Mouse (Mus musculus): Measurements from ENCODE around the gene Disp2.

Disp2 gene

DNA sequence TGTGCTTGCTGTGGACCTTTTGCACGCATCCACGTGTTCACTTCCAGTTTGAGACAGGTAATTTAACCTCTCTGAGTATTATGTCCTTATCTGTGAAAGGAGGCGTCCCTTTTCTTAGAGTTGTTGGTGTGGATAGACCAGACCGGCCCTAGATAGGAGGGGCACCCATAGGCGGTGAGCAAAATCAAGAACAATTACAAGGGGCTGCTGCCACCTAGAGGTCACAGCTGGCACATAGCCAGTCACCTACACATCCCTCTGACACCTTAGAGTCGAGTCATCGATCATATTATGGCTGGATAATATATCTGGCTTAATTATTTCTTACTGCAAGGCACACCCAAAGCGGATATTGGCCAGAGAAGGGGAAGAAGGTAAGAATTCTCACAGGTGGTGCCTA lies 19.7 kb upstream of the Disp2 start:
- DNase-seq (ENCODE audit: low read depth): peak; percentile 83

DNA sequence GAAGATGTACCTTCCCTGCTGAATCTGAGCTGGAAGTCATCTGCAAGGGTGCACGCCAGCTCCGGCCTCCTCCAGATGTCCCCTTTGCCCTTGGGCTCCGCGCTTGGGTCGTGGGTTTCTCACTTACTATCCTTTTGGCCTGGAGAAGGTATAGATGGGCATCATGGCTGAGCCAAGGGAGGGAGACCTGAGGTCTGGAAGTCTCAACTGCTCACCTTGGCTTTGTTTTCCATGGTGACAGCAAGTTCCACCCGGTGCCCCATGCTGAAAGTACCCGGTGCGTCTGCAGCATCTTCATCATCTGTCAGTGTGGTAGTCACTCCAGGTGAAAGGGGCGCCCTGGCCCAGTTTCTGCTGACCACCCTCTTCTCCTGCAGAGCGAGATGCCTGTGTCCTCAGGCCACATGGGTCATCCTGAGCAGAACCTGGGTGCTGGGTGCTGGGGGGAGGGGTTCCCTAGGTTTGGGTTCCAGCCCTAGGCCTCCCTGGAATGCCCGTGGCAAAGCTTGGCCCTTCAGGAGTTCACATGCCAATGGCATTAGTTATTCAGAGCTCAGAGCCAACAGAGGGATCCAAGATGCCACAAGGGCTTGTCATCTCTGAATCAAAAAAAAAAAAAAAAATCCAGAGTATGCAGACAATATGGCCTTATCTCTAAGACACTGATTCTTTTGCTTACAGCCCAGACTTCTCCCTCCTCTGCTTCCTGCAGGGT lies 19.1 kb upstream of the Disp2 start:
- DNase-seq (ENCODE audit: low read depth): no peak

DNA sequence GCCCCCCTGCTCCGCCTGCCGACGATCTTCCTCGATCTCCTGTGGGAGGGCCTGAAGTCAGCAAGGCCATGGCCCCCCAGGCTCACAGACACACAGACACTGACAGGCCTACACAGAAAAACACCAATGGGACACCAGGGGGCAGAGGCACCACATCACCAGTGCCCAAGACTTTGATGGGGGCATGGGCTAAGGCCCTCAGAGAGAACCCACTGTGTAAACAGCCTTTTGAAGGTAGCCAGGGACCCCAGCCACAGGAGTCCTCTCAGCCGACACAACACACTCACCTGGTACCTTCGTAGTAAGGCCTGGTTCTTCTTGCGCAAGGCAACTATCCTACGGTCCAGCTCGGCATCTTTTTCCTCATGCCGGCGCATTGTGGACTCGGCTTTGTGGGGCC lies 18.2 kb upstream of the Disp2 start:
- peak; percentile 30 for DNase-seq (ENCODE audit: low read depth)

DNA sequence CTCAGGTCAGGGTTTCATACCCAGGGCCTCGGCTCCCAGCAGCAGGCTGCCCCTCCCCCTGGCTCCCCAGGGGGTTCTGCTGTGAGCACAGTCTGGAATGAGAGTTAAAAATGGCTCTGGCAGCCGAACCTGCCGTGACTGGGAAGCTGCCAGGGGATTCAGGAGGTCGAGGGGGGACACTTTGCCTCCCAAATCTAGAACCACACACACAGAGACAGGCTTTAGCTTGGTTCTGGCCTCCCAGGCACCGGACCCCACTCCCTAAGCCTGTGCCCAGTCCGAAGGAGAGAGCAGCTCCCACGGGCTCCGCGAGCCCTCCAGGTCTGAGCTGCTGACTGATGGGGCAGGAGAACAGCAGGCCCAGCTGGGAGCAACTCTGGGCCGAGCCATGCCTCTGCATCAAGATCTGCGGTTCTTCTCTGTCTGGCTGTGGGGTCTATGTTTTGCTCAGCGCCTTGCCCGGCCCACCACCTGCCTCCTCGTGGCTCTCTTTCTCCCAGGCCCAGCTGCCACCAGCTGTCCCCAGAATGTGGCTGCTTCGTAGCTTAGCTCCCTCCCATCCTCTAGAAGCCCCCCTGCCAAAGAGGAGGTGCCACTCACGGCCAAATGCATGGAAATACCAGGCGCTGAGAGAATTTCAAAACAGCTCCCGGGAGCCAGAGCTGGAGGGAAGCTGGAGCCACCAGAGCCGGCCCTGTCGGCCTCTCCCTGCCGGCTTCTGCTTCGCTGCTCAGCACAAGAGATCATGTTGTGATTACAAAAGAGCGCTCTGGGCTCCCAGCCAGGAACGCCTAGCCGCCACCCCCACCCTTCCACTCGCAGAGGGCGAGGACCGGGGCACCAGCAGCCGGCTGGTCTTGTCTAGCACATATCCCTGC lies 17.4 kb upstream of the Disp2 start, which contains the start of gene Ccdc9b:
Ccdc9b (minus strand) TSS at position 756 of the 878 bp plus-strand sequence.
- DNase-seq (ENCODE audit: low read depth): peak; percentile 91

DNA sequence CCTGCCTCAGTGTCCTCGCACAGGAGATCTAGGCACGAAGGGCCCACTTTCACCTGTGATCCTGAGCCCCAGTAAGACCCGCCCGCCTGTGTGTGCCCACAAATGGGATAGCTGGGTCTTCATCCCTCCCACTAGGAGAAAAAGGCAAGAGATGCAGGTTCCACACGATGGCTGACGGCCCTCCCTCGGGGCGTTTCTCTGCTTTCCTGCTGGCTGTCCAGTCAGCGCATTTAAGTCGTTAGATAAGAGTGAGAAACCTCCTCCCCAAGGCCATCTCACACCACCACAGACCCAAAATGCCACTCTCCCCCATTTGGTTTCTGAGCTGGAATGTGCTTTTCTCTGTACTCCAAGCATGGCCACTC lies 16.8 kb upstream of the Disp2 start:
- peak; percentile 91 for DNase-seq (ENCODE audit: low read depth)

DNA sequence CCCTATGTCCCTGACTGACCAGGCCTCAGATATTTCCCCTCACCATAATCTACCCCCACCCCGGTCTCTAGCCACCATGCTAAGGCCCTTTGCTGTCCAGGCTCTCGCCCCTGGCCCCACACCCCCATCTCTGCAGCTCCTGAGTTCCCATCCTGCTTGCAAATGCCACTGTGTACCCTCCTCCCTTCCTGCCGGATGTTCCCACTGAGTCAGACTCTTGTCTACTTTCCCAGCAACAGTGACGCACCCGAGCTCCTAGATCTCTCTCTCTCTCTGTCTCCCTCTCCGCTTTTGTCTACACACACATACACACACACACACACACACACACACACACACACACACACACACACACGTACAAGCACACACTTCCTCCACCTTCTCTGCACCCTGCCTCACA lies 16.1 kb upstream of the Disp2 start:
- peak; percentile 79 for DNase-seq (ENCODE audit: low read depth)

DNA sequence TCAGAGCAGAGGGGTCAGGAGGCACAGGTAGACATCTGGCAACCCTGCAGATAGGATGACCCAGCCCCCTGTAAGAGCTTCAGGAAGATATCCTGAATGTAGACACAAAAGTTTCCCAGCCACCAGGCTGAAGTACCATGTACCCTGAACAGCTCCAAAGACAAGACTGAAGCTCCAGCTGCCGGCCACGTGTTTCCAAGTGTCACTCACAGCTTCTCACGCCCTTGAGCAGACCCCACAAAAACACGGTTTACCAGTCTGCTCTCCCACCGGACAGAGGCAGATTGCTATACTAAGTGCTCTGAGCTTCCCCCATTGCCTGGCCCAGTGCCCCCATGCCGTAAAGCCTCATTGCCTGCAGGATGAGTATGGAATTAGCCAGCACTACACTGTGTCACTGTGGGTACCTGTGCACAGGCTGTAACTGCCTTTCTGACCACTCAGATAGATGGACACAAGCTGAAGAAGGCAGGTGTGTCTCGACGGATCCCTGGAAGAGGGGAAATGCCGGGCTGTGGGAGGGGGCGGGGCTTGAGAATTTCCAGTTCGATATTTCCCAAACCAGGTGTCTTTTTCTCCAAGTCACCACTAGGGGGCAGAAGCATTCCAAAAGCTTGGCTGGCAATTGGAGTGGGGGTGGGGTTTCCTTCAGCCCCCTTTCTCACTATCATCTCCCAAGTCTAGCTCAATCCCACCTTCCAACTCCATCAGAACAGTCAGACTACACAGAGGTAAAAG lies 15.3 kb upstream of the Disp2 start:
- DNase-seq (ENCODE audit: low read depth): peak; percentile 49

DNA sequence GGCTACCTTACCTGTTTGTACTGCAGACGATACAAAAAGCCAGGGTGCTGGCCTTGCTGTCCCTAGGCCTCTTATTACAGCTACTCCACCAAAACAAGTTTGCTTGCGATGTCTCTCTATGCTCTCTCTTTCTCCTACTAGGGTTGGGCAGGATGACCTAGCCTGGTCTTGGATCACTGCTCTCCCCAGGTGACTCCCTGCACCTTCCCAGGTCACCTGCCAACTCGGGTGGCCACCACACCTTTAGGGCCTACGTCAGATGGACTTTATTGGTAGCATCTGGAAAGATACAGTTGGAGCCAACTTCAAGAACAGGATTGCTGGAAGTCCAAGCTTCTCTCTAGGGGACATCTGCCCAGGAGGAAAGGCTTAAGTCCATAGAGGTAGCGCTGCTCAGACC lies 14.6 kb upstream of the Disp2 start:
- no peak for DNase-seq (ENCODE audit: low read depth)

DNA sequence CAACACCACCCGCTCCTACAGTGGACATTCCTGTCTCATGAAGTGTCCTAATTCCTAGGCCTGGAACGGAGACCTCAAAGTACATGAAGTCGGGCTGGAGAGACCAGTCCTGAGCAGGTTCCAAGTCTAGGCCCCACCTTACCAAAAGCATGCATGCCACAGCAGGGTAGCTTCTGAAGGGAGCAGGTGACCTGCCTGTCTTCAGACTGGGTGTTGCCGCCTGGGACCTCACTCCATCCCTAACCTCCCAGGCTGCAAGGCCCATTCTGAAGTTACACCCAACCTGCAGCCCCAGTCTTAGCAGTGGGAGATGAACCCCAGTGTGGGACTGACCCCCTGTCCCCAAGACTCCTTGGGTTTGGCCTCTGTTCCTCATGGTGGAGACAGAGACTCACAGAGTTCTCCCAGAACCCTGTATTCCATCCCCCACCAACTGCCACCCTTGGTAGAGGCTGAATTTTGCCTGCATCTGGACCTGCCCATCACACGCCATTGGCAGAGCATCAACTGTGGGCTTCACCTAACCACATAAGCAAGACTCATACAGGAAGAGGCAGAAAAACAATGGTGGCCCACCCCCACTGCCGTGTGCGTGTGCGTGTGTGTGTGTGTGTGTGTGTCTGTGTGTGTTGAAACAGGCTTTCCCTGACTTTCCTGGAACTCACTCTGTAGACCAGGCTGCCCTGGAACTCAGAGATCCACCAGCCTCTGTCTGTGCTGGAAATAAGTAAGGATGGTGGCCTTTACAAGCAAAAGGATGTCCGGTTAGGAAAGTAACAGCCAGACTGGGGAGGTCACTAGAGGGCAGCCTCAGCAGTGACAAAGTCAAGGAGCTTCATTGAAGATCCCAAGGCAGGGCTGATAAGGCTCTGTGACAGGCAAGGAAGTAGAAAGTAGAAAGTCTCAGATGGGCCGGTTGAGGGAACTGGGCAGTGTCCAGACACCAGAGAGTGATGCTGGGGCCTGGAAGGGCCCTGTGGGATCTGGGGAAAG lies 13.2 kb upstream of the Disp2 start:
- DNase-seq (ENCODE audit: low read depth): peak; percentile 87

DNA sequence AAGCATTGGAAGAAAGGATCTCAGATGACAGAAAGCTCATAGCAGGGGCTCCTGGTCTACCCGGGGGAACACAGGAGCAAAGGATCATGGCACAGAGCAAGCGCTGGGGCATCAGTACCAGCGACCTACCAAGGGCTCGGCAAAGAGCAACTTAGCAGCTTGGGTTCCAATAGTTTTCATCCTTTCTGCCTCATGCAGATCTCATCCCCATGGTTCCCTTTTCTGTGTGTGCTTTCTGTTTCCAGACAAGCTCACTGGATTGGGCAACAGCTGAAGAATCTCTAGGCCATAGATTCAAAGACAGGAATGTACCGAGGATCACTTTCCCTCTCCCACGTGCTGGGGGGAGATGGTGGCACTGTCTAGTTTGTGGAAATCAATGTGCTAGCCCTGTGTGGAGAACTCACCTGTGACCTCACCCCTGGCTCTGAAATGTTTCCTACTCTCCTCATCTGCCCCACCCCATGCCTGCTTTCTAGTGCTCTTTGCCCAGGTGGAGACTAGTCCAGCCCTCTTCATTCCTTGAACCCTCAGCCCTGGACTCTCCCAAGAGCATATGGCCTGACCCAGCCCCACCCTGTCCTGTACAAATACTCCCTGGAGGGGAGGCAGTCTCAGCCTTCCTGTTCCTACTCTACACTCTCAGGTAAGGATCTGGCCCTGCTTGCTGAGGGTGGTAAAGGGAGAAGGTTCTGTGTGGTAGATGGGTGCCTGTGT lies 7.2 kb upstream of the Disp2 start, which contains the start of gene Phgr1:
Phgr1 (plus strand) TSS at position 612 of the 717 bp plus-strand sequence.
- no peak for DNase-seq (ENCODE audit: low read depth)

DNA sequence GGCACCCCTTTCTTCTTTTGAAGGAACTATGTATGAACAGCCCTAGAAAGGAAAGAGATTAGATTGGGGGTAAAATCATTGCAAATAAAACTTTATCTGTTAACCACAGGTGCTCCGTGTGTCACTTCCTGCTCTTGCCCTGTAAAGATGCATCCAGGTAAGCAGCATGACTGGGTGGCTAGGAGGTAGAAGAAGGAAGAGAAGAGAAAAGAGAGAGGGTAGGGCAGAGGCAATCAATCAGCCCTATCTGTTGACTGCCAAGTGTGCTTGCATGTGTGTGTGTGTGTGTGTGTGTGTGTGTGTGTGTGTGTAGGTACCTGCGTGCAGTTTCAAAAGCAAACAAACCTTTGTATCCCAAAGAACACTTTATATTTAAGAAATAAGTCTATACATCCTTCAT lies 5.0 kb upstream of the Disp2 start:
- no peak for DNase-seq (ENCODE audit: low read depth)

DNA sequence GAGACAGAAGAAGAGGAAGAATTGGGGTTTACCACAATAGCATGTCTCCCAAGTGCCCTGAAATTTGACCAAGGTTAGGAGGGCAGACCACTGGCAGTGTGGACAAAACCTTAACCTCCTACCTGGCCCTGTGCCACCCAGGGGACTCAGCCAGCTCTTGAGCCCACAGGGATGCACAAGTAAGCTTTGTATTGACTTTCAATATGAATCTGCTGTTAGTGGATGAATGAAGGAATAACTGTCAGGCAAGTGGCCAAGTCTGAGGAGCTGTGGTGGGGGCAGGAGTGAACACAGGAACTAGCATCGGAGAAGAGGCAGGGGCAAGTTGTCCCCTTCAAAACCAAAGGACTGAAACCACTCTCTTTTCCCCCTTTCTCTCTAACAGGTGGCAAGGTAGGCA lies 4.1 kb upstream of the Disp2 start:
- peak; percentile 49 for DNase-seq (ENCODE audit: low read depth)

DNA sequence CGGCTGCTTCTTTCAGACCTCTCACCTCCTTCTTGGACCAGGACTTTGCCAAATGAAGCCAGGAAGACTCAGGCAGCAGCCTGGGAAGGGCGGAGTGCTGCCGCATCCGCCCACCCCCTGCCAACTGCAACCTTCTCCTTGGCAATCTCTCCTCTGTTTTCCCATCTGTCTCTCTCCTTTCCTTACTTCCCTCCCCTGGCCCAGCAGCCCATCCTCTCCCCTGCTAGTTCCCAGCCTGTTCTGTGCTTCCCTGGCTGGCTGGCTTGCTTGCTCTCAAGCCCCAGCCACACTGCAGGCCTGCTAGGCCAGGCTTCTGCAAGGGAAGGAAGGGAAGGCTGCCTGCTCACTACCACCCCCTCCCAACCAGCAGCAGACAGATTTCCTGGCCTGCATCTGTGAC lies 3.7 kb upstream of the Disp2 start:
- DNase-seq (ENCODE audit: low read depth): no peak

DNA sequence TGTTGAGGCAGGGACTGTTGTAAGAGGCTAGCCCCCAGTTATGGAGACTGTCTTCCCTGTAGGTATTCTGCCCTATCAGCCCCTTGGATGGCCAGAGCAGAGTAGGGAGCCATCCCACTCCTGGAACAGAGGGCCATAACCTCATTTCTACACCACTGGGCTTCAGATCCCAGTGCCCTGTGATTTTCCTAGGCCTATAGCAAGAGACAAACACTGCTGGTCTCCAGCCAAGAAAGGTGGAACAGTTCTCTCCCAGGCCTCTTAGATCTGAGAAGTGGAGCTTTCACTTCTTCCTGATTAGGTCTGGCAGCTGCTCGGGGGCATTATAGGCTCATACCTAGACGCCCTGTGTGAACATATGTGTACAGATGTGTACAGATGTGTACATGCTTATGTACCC lies 3.2 kb upstream of the Disp2 start:
- DNase-seq (ENCODE audit: low read depth): no peak

DNA sequence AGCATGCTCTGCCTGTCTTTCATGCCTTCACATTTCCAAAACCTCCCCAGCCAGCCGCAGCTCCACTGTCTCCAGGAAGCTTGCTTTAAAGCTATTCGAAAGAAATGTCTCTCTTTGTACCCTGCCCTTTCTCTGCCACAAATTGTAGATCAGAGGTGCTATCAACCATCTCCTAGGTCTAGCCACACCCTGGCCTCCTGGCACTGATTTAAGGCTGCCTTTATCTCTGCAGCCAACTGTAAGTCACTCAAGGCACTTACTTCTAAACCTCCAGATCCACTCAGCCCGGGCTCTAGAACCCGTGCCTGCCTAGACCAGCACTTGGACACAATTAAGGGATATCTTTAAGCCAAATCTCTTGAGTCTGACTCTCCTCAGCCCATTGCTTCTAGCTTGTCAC lies 1.1 kb upstream of the Disp2 start:
- no peak for DNase-seq (ENCODE audit: low read depth)

DNA sequence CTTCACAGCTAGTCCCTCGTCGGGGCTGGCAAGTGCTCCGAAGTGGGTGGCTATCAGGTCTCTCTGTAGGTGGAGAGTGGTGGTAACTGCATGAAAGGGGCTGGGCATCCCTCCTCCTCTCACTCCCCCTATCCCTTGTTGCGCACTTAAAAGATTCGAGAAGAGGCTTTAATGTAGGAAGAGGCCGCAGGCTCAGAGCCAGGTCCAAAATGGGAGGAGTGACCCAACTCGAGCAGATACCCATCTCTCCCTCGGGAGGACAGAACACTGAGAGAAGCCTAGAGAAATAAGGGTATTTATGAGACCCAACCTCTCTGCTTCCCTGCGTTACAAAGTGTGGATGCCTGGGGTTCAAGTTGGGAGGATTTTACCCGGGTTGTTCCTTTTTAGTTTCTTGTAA lies 454 bp upstream of the Disp2 start:
- no peak for DNase-seq (ENCODE audit: low read depth)

DNA sequence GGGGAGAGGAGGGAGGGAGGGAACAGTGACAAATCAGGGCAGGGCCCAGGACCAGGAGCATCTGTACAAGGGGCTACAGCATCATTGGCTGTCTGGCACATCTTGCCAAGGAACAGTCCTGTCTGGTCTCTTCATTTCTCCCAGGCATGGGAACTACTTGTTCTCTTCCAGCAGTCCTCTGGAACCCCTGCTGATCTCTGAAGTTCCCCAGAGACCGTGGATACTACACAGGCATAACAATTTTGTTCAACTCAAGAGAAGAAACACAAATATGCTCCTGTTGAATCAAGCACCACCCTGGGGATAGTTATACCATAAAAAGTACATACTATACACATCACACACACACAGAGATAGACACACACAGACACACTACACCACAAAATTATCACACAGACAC lies 1.6 kb downstream of the Disp2 start:
- DNase-seq (ENCODE audit: low read depth): no peak

DNA sequence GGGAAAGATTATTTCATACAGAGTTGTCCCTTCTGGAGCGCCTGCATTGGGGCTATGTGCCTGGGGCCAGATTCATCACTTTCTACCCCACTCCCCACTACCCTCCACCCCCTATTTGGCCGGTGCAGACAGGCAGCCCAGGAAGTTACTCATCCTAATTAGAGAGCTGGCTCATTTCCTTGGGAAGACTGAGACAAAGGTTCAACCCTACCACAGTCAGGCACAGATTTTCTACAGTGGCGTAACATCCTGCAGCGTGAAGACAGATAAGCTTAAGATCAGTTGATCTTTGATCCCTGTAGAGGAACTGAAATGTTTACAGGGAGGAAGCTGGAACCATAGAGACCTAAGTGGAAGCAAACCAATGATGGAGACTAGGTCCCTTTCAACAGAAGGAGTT lies 2.8 kb downstream of the Disp2 start:
- DNase-seq (ENCODE audit: low read depth): peak; percentile 77

DNA sequence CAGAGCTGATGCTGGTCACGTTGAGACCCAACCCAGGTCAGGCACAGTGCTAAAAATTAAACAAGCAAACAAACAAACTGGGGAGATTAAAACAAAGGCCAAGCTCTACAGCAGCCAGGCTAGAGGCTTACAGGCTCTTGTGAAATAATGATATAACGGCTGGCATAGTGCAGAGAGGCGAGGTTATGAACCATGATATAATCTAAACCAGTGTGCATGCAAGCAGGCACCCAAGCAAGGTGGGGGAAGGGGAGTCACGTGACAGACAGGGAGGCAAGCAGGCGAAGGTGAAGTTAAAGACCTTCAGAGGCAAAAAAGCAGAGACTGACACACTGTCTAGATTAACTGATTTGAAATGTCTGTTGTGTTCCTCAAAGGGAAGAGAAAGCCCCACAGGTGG lies 3.6 kb downstream of the Disp2 start:
- DNase-seq (ENCODE audit: low read depth): peak; percentile 46

DNA sequence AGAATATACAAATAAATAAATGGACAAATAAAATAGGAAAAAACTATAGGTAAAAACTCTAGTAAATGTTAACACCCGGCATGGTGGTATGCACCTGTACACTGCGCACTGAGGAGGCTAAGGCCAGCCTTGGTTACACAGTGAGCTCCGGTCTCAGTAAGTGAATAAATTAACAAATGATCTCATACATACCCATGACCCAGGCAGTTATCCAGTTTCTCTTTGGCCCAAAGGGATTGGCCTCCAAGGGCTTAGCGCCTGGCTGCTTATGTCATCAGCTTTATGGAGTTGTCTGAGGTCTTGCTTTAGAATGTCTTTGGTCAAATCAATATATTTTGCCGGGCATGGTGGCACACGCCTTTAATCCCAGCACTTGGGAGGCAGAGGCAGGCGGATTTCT lies 4.1 kb downstream of the Disp2 start:
- DNase-seq (ENCODE audit: low read depth): no peak

DNA sequence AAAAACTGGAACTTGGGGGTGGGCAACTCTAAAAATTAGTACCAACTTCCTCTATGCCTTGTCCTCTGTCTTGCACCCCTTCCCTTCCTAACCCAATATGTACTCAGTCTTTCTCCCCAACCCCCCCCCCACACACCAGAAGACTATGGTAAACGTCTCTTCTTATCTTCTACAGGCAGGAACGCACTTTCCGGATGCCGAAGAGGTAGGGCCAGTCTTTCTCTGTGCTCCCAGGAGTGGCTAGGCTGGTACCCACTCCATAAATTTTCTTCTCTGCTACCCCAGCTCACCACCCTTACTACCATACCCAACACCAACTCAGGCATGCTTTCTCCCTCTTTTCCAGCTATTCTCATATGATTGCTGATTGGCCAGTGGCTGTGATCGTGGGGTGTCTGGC lies 7.0 kb downstream of the Disp2 start:
- DNase-seq (ENCODE audit: low read depth): no peak
